Mouse (Mus musculus) cerebellum, adult 8-10 months (tissue): ENCODE data around the gene Pdxk.
A peak's percentile ranks its signal among the peaks of the same experiment; 100 is the strongest.

Experiments used
- DNase-seq: peaks from one replicate; pipeline ENCODE4 v3.0.0; 2022

Gene Pdxk

GRCm38 (mm10) chr10:78458348-78459111 lies 6.2 kb downstream of the Pdxk start:
- DNase-seq: no peak

- DNase-seq: no peak
These were observed 7.1 kb downstream of the Pdxk start for GRCm38 (mm10) chr10:78457495-78458347.

GRCm38 (mm10) chr10:78456696-78457095 lies 8.1 kb downstream of the Pdxk start:
- no peak for DNase-seq

GRCm38 (mm10) chr10:78452641-78453040 lies 12.1 kb downstream of the Pdxk start:
- DNase-seq: no peak

GRCm38 (mm10) chr10:78450761-78451160 lies 14.0 kb downstream of the Pdxk start:
- DNase-seq: no peak

- DNase-seq: no peak
These were observed 17.4 kb downstream of the Pdxk start for GRCm38 (mm10) chr10:78447396-78447795.

GRCm38 (mm10) chr10:78446195-78446594 lies 18.6 kb downstream of the Pdxk start:
- DNase-seq: no peak

- DNase-seq: no peak
These were observed 22.5 kb downstream of the Pdxk start for GRCm38 (mm10) chr10:78442292-78442691.

GRCm38 (mm10) chr10:78441606-78442005 lies 23.2 kb downstream of the Pdxk start:
- DNase-seq: no peak

GRCm38 (mm10) chr10:78440812-78441211 lies 24.0 kb downstream of the Pdxk start:
- DNase-seq: no peak

- no peak for DNase-seq
These were observed 24.8 kb downstream of the Pdxk start for GRCm38 (mm10) chr10:78439990-78440389.

- no peak for DNase-seq
These were observed 25.2 kb downstream of the Pdxk start for GRCm38 (mm10) chr10:78439550-78439949.

GRCm38 (mm10) chr10:78438094-78438493 lies 26.7 kb downstream of the Pdxk start:
- DNase-seq: peak; percentile 84

- DNase-seq: no peak
These were observed 31.9 kb downstream of the Pdxk start for GRCm38 (mm10) chr10:78432853-78433252.

GRCm38 (mm10) chr10:78429776-78430175 lies 35.0 kb downstream of the Pdxk start:
- DNase-seq: no peak

GRCm38 (mm10) chr10:78429180-78429579 lies 35.6 kb downstream of the Pdxk start:
- no peak for DNase-seq

- DNase-seq: no peak
These were observed 36.7 kb downstream of the Pdxk start for GRCm38 (mm10) chr10:78428070-78428469.

- no peak for DNase-seq
These were observed 38.5 kb downstream of the Pdxk start for GRCm38 (mm10) chr10:78426117-78426735.

GRCm38 (mm10) chr10:78425181-78426041 lies 39.4 kb downstream of the Pdxk start, which contains the start of gene Cstb:
Gene Cstb, plus strand, starts transcription at chr10:78425669.
- peak; percentile 85 for DNase-seq

- DNase-seq: no peak
These were observed 42.2 kb downstream of the Pdxk start for GRCm38 (mm10) chr10:78422614-78423013.

GRCm38 (mm10) chr10:78420929-78421328 lies 43.8 kb downstream of the Pdxk start:
- DNase-seq: no peak

- no peak for DNase-seq
These were observed 46.0 kb downstream of the Pdxk start for GRCm38 (mm10) chr10:78418791-78419190.

- DNase-seq: no peak
These were observed 46.9 kb downstream of the Pdxk start for GRCm38 (mm10) chr10:78417888-78418287.
